Mouse (Mus musculus) G1E (cell line): ENCODE measurements around the gene Gadd45a.

Experiments
- CTCF ChIP-seq: IDR thresholded peaks from 2 replicates; pipeline ENCODE4 v1.5.1; 2012; ENCODE audit warnings: low read depth, low read length, inconsistent platforms, mixed read lengths
- GATA1 ChIP-seq: IDR thresholded peaks from 2 replicates; pipeline ENCODE4 v1.6.1; 2012; ENCODE audit warnings: borderline replicate concordance, low read length, inconsistent platforms, mixed read lengths

DNA sequence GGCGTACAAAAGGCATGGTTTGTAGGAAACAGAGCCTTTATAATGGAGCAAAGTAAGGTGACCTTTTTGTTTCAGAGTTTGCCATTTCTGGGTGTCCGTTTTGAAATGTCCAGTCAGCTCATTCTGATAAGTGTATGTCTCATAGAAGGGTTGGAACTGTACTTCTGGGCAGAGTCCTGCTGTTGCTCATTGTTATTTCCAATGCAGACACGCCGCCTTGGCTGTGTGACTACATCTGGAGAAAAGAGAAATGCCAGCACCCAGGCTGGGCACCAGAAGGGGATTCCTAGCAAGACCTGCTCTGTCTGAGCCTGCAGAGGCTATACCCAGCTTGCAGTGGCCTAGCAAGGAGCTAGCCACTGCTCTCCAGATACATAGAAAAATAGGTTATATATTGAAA is 43.9 kb upstream of the Gadd45a start:
- no peak for TF ChIP-seq GATA1
- TF ChIP-seq CTCF, result no peak
